Mouse (Mus musculus): ENCODE measurements around the gene Rasa2. TPM values are rescaled to one million over a fixed set of nuclear protein-coding genes. Genes with fewer than 3 reads are reported as not detected.
"Not testable (repeated sequence)": the region's sequence is repeated elsewhere in the genome, so short reads cannot be mapped to it uniquely, and the experiment has no call there.

The Rasa2 gene
- 20.2 and 20.4 TPM in 2 replicates for polyA plus RNA-seq (2016; fragmentation: Nextera tagmentation; extraction: Ambion mirVana)

DNA sequence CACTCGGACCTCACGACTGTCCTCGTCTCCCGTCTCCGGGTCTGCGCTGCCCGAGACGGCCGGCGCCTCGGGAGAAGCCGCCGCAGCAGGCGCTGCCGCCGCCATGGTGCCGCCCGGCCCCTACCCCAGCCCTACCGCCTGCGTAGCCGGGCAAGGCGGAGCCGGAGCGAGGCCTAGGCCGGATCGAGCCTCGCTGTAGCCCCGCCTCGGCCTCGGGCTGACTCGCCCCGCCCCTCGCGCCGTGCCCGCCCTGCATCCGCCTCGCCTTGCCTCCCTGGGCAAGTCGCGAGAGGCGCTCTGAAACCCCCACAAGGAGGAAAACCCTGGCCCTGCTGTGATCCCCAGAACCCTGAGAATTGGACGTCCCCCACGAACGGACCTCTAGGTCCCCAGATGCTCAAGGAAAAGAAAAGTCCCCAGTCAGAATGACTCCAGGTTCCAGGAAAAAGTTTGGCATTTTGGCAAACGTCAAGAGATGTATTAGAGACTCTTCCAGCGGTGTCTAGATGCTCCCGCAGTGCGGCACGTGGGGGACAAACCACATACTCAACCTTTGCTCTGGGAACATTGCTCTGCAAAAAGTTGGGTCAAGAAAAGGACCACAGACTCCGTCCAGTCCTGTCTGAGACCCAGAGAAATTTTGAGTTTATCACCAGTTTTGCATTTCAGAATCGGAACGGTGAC is at the start of gene Rasa2:
Rasa2 (minus strand) TSS at position 229 of the 684 bp plus-strand sequence.
- peak; percentile 97 for ATAC-seq (ENCODE audit: low FRiP score)
- Histone ChIP-seq H3K9ac (peak within 1 kb of the TSS; percentile 96), H3K4me3 (peak within 1 kb of the TSS; percentile 89), H3K9me3 (replicated peaks) (no peaks in the 10 kb centered on the region), H3K4me1 (0 out of 2 replicates have a peak, but pooled peaks cover 6% of the 10 kb centered on the region), H3K27me3 (peaks cover 11% of the 10 kb centered on the region; the same call in 1 of the 2 replicates), H3K36me3 (no peaks in the 10 kb centered on the region), H3K4me2 (replicated peaks) (peak within 1 kb of the TSS; percentile 74), H3K27ac (peak within 1 kb of the TSS; percentile 98)
- WGBS = 2% methylated on average over 52 of the region's 52 CpGs

- WGBS = 84% methylated on average over 5 of the region's 5 CpGs
- Histone ChIP-seq H3K4me3 (no peak overlapping the region), H3K27me3 (no peaks in the 10 kb centered on the region), H3K9me3 (replicated peaks) (no peaks in the 10 kb centered on the region), H3K36me3 (no peaks in the 10 kb centered on the region), H3K4me2 (replicated peaks) (no peak overlapping the region), H3K9ac (no peak overlapping the region), H3K4me1 (no peaks in the 10 kb centered on the region), H3K27ac (no peak overlapping the region)
- no peak for ATAC-seq (ENCODE audit: low FRiP score)
Measured at GRCm38 (mm10) chr9:96678611-96679010, 47.2 kb upstream of the Rasa2 start.

GRCm38 (mm10) chr9:96677711-96678110 is 46.3 kb upstream of the Rasa2 start:
- H3K9me3 ChIP-seq (replicated peaks); ATAC-seq (ENCODE audit: low FRiP score); H3K4me1 ChIP-seq; H3K36me3 ChIP-seq; H3K4me2 ChIP-seq (replicated peaks); H3K9ac ChIP-seq; H3K4me3 ChIP-seq; H3K27me3 ChIP-seq; H3K27ac ChIP-seq: not testable (repeated sequence)
- WGBS = 85% methylated on average over 5 of the region's 5 CpGs

GRCm38 (mm10) chr9:96676671-96677070 is 45.3 kb upstream of the Rasa2 start:
- ATAC-seq (ENCODE audit: low FRiP score) = no peak
- H3K9ac ChIP-seq = no peak overlapping the region
- no peaks in the 10 kb centered on the region for H3K27me3 ChIP-seq
- 91% methylated on average over 10 of the region's 10 CpGs for WGBS
- H3K4me2 ChIP-seq (replicated peaks) = no peak overlapping the region
- no peaks in the 10 kb centered on the region for H3K4me1 ChIP-seq
- H3K27ac ChIP-seq = no peak overlapping the region
- no peaks in the 10 kb centered on the region for H3K36me3 ChIP-seq
- no peak overlapping the region for H3K4me3 ChIP-seq
- H3K9me3 ChIP-seq (replicated peaks) = no peaks in the 10 kb centered on the region

DNA sequence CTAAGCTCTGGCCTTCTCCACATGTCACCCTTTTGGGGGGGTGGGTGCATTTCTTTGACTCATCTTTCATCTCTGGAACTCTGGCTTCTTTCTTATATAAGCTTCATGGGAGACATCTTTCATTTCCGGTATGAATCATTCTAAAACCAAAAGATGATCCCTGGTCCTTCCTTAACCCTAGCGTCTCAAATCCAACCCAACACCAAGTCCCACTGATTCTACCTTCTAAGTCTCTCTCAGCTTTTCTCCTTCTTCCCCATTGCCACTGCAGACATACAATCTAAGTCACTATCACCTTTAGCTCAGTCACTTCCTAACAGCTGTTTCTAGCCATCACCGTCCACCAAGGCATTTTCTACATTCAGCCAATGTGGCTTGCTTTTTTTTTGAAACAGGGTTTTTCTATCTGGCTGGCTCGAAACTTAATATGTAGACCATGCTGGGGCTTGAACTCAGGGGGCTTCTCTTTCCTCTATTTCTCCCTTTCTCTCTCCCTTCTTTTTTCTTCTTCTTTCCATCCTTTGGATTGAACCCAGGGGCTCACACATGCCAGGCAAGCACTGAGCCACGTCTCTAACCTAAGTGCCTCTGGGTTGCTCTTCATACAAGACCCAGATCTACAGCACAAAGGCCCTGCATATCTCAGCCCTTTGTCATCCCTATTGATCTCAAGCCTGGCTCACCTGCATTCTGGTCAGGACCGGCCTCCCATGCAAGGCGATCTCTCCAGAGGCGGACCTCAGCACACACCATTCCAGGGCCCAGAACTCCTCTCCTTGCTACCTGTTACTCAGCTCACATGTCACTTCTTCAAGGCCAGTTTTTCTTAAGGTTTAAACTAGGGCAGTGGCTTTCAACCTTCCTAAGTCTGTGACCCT is 44.6 kb upstream of the Rasa2 start:
- no peak for ATAC-seq (ENCODE audit: low FRiP score)
- H3K4me1 ChIP-seq = no peaks in the 10 kb centered on the region
- WGBS = 86% methylated on average over 8 of the region's 8 CpGs
- H3K36me3 ChIP-seq = no peaks in the 10 kb centered on the region
- no peak overlapping the region for H3K27ac ChIP-seq
- H3K4me3 ChIP-seq = no peak overlapping the region
- H3K27me3 ChIP-seq = no peaks in the 10 kb centered on the region
- H3K4me2 ChIP-seq (replicated peaks) = no peak overlapping the region
- no peaks in the 10 kb centered on the region for H3K9me3 ChIP-seq (replicated peaks)
- no peak overlapping the region for H3K9ac ChIP-seq

DNA sequence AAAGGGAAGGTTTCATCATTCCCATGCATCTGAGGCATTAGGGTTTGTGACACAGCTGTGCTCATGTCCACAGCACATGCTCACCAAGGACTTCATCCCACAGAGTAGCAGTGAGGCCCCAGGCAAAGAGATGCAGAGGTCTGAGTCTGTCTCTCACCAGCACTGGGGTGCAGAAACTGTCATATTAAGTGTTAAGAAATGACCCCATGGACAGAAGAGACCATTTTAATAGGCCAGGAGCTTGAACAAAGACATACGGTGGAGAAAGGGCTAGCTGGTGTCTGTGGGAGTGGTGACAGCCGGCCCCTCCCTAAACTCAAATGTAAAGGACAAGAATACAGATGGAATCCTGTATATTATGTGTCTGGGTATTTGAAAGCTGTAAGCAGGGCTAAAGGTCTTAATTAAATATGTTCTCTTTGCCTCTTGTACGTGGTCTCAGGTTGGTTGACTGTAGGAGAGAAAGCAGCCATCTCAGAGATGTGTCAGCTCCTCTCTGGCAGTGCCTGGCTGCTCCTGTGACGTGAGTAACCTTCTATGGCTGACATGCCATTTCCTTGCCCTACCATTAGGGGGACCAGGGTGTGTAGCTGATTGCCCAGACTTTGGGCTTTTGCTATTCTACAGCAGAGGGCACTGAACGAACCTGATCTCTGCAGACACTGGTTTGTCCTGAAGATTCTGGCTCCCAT is 43.8 kb upstream of the Rasa2 start:
- no peak overlapping the region for H3K27ac ChIP-seq
- ATAC-seq (ENCODE audit: low FRiP score) = 0 out of 2 replicates have a peak, but pooled peaks have one; percentile 53
- H3K4me1 ChIP-seq = no peaks in the 10 kb centered on the region
- no peak overlapping the region for H3K9ac ChIP-seq
- H3K4me2 ChIP-seq (replicated peaks) = no peak overlapping the region
- WGBS = 35% methylated on average over 5 of the region's 5 CpGs
- H3K4me3 ChIP-seq = no peak overlapping the region
- no peaks in the 10 kb centered on the region for H3K36me3 ChIP-seq
- H3K9me3 ChIP-seq (replicated peaks) = no peaks in the 10 kb centered on the region
- no peaks in the 10 kb centered on the region for H3K27me3 ChIP-seq

GRCm38 (mm10) chr9:96674301-96674700 is 42.9 kb upstream of the Rasa2 start:
- WGBS = 86% methylated on average over 8 of the region's 8 CpGs
- H3K9me3 ChIP-seq (replicated peaks) = no peaks in the 10 kb centered on the region
- no peak overlapping the region for H3K27ac ChIP-seq
- no peaks in the 10 kb centered on the region for H3K27me3 ChIP-seq
- no peak overlapping the region for H3K4me3 ChIP-seq
- H3K9ac ChIP-seq = no peak overlapping the region
- no peaks in the 10 kb centered on the region for H3K36me3 ChIP-seq
- ATAC-seq (ENCODE audit: low FRiP score) = no peak
- H3K4me1 ChIP-seq = 0 out of 2 replicates have a peak, but pooled peaks cover 2% of the 10 kb centered on the region
- no peak overlapping the region for H3K4me2 ChIP-seq (replicated peaks)

GRCm38 (mm10) chr9:96672466-96672865 is 41.0 kb upstream of the Rasa2 start:
- Histone ChIP-seq H3K4me1 (0 out of 2 replicates have a peak, but pooled peaks cover 2% of the 10 kb centered on the region), H3K36me3 (no peaks in the 10 kb centered on the region), H3K27ac (no peak overlapping the region), H3K9ac (no peak overlapping the region), H3K9me3 (replicated peaks) (no peaks in the 10 kb centered on the region), H3K4me2 (replicated peaks) (no peak overlapping the region), H3K4me3 (no peak overlapping the region), H3K27me3 (no peaks in the 10 kb centered on the region)
- 93% methylated on average over 2 of the region's 2 CpGs for WGBS
- no peak for ATAC-seq (ENCODE audit: low FRiP score)

DNA sequence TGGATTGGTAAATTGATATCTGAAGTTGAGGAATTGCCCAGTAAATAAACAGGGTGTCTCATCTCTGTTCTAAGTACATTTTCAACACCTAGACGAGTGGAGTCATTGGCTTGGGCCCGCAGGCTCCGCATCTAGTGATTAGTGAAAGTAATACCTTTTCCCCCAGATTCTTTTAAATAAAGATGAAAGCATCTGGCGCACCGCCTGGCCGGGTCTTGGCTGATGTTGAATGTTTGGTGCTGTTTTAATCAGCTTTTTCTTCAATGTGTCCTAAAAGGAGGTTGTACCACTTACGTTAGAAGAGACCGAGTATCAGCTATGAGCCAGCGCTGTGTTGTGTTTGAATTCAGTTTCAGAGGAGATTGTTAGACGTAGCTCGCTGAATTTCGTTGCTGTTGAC is 39.8 kb upstream of the Rasa2 start:
- no peaks in the 10 kb centered on the region for H3K27me3 ChIP-seq
- WGBS = 94% methylated on average over 12 of the region's 12 CpGs
- H3K4me3 ChIP-seq = no peak overlapping the region
- no peaks in the 10 kb centered on the region for H3K36me3 ChIP-seq
- no peak overlapping the region for H3K9ac ChIP-seq
- no peaks in the 10 kb centered on the region for H3K9me3 ChIP-seq (replicated peaks)
- H3K4me1 ChIP-seq = 0 out of 2 replicates have a peak, but pooled peaks cover 2% of the 10 kb centered on the region
- no peak for ATAC-seq (ENCODE audit: low FRiP score)
- H3K4me2 ChIP-seq (replicated peaks) = no peak overlapping the region
- no peak overlapping the region for H3K27ac ChIP-seq

DNA sequence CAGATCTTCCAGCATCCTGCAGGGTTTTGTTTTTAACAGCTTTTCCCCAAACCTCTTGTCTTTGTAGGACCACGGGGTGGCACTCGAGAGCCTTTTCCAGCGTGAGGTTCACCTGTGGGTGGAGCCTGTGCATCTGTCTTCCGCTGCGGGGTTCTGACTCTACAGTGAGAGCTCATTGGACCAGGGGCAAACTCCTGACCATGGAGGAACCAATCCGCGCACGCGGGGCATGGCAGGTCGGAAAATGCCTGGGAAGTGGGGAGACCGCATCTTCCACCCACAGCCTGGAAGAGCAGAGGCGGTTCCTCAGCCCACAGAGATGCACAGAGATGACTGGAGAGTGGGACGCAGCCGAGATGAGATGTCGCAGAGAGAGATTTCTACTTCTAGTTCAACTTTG is 38.5 kb upstream of the Rasa2 start:
- ATAC-seq (ENCODE audit: low FRiP score) = peak; percentile 100
- Histone ChIP-seq H3K27ac (peak overlapping the region; percentile 85), H3K27me3 (no peaks in the 10 kb centered on the region), H3K9me3 (replicated peaks) (no peaks in the 10 kb centered on the region), H3K4me1 (0 out of 2 replicates have a peak, but pooled peaks cover 2% of the 10 kb centered on the region), H3K4me3 (peak overlapping the region; percentile 35), H3K4me2 (replicated peaks) (peak overlapping the region; percentile 55), H3K36me3 (no peaks in the 10 kb centered on the region), H3K9ac (peak overlapping the region; percentile 38; the same call in 1 of the 2 replicates)
- 2% methylated on average over 15 of the region's 15 CpGs for WGBS

GRCm38 (mm10) chr9:96668628-96669027 is 37.2 kb upstream of the Rasa2 start:
- Histone ChIP-seq H3K9ac (no peak overlapping the region), H3K27ac (no peak overlapping the region), H3K27me3 (no peaks in the 10 kb centered on the region), H3K36me3 (no peaks in the 10 kb centered on the region), H3K9me3 (replicated peaks) (no peaks in the 10 kb centered on the region), H3K4me1 (0 out of 2 replicates have a peak, but pooled peaks cover 2% of the 10 kb centered on the region), H3K4me2 (replicated peaks) (no peak overlapping the region), H3K4me3 (no peak overlapping the region)
- peak; percentile 46; the same call in 1 of the 2 replicates for ATAC-seq (ENCODE audit: low FRiP score)
- WGBS = 52% methylated on average over 5 of the region's 5 CpGs

Data from hindbrain, embryonic 12.5 days (tissue).